Mouse (Mus musculus): Measurements from ENCODE around the gene Pdlim3.

DNA sequence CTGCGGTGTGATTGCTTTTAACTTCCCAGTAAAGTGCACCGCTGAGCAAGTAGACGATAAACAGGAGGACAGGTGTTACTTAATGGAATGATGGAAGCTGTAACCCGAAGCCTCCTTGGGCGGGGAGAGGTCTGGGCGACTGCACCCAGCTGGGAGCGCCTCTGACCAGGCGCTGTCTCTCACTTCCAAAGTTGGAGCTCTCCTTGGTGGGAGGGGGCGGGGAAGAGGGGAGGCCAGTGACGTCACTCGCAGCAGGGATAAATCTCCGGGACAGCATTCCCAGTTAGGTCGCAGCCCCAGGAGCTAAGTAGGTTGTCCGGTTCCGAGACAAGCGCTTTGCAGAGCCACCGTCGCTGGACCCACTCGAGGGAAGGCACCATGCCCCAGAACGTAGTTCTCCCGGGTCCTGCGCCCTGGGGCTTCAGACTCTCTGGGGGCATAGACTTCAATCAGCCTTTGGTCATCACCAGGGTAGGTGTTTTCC lies at the start of gene Pdlim3:
- no peak for TF ChIP-seq CTCF (conservative IDR thresholded peaks at IDR 0.05; ENCODE audit: low read length)
- no peak for TF ChIP-seq NANOG (IDR thresholded peaks at IDR 0.05; ENCODE audit: borderline replicate concordance, low read length)
- no peak for TF ChIP-seq POU5F1 (IDR thresholded peaks at IDR 0.05; ENCODE audit: borderline replicate concordance, low read length)
